Mouse (Mus musculus) kidney, adult 8-10 months (tissue): ENCODE results near the gene S100z.

Experiments
- DNase-seq, 2 experiments: peaks; one replicate each; pipeline ENCODE4 v3.0.0; 2022

The S100z gene

GRCm38 (mm10) chr13:95444291-95444690 lies 34.2 kb downstream of the S100z start:
- DNase-seq = no peak

GRCm38 (mm10) chr13:95443376-95444233 lies 34.9 kb downstream of the S100z start:
- no peak for DNase-seq

- DNase-seq = peak; percentile 23 to 38
These were observed 35.6 kb downstream of the S100z start for GRCm38 (mm10) chr13:95442901-95443300.

- no peak for DNase-seq
These were observed 39.0 kb downstream of the S100z start for GRCm38 (mm10) chr13:95439569-95439968.

GRCm38 (mm10) chr13:95431760-95432159 lies 46.8 kb downstream of the S100z start:
- DNase-seq = no peak

DNA sequence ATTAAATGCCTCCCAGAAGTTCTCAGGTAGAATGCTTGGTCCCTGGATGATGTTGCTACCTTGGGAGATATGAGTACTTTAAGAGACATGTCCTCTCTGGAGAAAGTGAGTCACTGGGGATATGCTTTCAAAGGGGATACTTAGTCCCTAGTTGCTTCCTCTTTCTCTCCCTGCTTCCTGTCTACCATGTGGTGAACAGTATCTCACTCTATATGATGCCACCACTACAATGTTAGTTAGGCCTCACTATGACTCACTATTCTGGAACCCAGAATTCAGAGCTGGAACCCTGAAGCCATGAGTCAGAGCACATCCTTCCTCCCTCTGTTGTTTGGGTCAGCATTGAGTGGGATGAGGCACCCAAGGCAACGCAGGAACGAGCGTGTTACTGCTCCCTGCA lies 51.0 kb downstream of the S100z start:
- no peak for DNase-seq
